Mouse (Mus musculus): ENCODE measurements at regions not wholly inside any gene's neighbourhood (a gene's known extent, or its start where the extent isn't known, plus 50 kb on each side); places are given as distances from the start of the nearest gene placed in this dataset.

- TF ChIP-seq CTCF (IDR thresholded peaks at IDR 0.05) (peak; percentile 58), EP300 (IDR thresholded peaks at IDR 0.05) (no peak)
Observed at GRCm38 (mm10) chr6:95217431-95217830, 100.4 kb downstream of the Kbtbd8 start.
